Mouse (Mus musculus): ENCODE results near the gene Tchp. TPM values are rescaled to one million over a fixed set of nuclear protein-coding genes. Genes with fewer than 3 reads are reported as not detected.

The Tchp gene
- polyA plus RNA-seq, 1 experiment from 2014 or later, result 10.2 TPM

DNA sequence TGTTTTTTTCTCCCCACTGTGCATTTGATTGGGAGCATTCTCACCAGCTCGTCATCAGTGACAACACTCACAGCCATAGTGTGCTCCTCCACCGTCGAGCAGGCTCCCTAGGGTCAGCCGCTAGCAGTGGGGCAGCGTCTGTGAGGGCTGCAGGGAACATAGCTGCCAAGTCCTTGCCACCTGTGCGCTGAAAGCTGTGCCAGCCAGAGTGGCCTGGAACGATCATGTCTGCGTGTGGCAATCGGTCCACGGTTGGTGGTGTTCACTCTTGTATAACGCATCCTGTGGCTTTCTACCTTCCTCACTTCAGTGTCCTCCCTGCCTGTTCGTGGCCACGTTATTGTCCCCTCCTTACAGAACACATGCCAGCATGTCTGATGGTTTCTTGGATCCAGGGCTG, 10.9 kb downstream of the Tchp start:
- 78% methylated on average over 13 of the region's 13 CpGs for WGBS
- Histone ChIP-seq H3K36me3 (ENCODE audit: insufficient read depth, low read length) (peaks cover 56% of the 10 kb centered on the region), H3K4me1 (replicated peaks; ENCODE audit: insufficient read depth, low read length) (peaks cover 10% of the 10 kb centered on the region; the same call in 1 of the 2 replicates), H3K27me3 (ENCODE audit: insufficient read depth, low read length) (no peaks in the 10 kb centered on the region), H3K9me3 (replicated peaks; ENCODE audit: low read length) (no peaks in the 10 kb centered on the region), H3K27ac (no peak overlapping the region), H3K4me3 (replicated peaks; ENCODE audit: low read depth, low read length) (no peak overlapping the region), H3K9ac (ENCODE audit: low read depth, low read length) (no peak overlapping the region), H3K4me2 (ENCODE audit: low read length) (no peak overlapping the region)
- ATAC-seq (replicated peaks; ENCODE audit: low FRiP score, low read depth) (no peak), DNase-seq (ENCODE audit: low spot score) (no peak)
- TF ChIP-seq CTCF (IDR thresholded peaks at IDR 0.05; ENCODE audit: low read depth), result no peak

DNA sequence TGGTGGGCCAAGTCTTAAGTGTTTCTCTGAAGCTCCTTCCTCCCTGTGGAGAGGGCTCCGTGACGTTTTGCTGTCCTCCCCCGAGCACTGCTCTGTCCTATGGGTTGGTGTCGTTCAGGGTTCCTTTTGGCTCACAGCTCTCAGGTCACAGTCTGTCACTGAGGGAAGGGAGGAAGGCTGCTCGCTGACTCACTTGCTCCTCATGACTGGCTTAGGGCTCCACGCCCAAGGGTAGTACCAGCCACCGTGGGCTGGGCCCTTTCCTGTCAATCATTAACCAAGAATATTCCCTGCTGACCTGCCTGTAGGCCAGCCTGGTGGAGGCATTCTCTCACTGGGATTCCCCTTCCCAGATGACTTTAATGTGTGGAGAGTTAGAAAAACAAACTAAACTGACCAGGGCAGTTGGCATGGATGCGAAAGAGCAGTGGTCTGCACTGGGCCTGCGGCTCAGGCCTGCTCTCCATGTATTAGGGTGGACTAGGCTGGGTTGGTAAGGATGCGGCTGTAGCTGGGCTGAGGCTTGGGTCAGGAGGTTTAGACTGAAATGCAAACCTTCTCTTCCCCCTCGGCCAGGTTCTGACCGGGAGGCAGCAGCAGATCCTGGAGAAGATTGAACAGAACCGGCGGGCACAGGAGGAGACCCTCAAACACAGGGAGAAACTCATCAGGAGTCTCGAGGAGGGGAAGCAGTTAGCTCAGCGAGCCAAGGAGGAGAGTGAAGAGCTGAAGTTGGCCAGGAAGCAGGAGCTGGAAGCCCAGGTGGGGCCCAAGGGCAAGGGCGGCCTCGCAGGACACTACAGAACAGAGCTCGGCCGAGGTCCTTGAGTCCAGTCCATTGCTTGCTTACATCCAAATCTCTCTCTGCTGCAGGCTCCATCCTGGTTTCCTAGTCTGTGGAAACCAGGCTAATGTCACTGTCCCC, 11.7 kb downstream of the Tchp start:
- Histone ChIP-seq H3K4me3 (replicated peaks; ENCODE audit: low read depth, low read length) (no peak overlapping the region), H3K27me3 (ENCODE audit: insufficient read depth, low read length) (no peaks in the 10 kb centered on the region), H3K9ac (ENCODE audit: low read depth, low read length) (no peak overlapping the region), H3K4me2 (ENCODE audit: low read length) (no peak overlapping the region), H3K27ac (no peak overlapping the region), H3K9me3 (replicated peaks; ENCODE audit: low read length) (no peaks in the 10 kb centered on the region), H3K4me1 (replicated peaks; ENCODE audit: insufficient read depth, low read length) (peaks cover 10% of the 10 kb centered on the region; the same call in 1 of the 2 replicates), H3K36me3 (ENCODE audit: insufficient read depth, low read length) (peaks cover 51% of the 10 kb centered on the region)
- ATAC-seq (replicated peaks; ENCODE audit: low FRiP score, low read depth) (peak; percentile 81), DNase-seq (ENCODE audit: low spot score) (peak; percentile 65)
- TF ChIP-seq CTCF (IDR thresholded peaks at IDR 0.05; ENCODE audit: low read depth), result no peak
- WGBS, result 62% methylated on average over 20 of the region's 20 CpGs

DNA sequence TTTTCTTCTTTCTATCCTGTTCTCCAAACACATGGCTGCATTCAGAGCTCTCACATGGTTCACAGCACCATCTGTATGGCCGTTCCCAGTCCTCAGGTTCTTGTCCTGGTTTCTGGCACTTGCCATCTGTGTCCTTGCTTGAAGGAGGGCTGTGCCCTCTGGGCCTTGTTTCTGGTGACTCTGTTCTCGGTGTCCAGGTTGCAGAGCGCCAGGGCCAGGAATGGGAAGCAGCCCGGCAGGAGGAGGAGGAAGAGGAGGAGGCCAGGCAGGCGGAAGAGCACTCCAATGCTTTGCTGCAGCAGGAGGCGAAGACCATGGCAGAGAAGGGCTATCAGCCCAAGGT, 12.3 kb downstream of the Tchp start:
- DNase-seq (ENCODE audit: low spot score) (no peak), ATAC-seq (replicated peaks; ENCODE audit: low FRiP score, low read depth) (no peak)
- H3K27me3 ChIP-seq (ENCODE audit: insufficient read depth, low read length), result no peaks in the 10 kb centered on the region
- H3K4me1 ChIP-seq (replicated peaks; ENCODE audit: insufficient read depth, low read length), result peaks cover 10% of the 10 kb centered on the region; the same call in 1 of the 2 replicates
- peaks cover 45% of the 10 kb centered on the region for H3K36me3 ChIP-seq (ENCODE audit: insufficient read depth, low read length)
- 85% methylated on average over 6 of the region's 6 CpGs for WGBS
- H3K9ac ChIP-seq (ENCODE audit: low read depth, low read length), result no peak overlapping the region
- H3K27ac ChIP-seq, result no peak overlapping the region
- no peaks in the 10 kb centered on the region for H3K9me3 ChIP-seq (replicated peaks; ENCODE audit: low read length)
- no peak for TF ChIP-seq CTCF (IDR thresholded peaks at IDR 0.05; ENCODE audit: low read depth)
- no peak overlapping the region for H3K4me2 ChIP-seq (ENCODE audit: low read length)
- H3K4me3 ChIP-seq (replicated peaks; ENCODE audit: low read depth, low read length), result no peak overlapping the region

DNA sequence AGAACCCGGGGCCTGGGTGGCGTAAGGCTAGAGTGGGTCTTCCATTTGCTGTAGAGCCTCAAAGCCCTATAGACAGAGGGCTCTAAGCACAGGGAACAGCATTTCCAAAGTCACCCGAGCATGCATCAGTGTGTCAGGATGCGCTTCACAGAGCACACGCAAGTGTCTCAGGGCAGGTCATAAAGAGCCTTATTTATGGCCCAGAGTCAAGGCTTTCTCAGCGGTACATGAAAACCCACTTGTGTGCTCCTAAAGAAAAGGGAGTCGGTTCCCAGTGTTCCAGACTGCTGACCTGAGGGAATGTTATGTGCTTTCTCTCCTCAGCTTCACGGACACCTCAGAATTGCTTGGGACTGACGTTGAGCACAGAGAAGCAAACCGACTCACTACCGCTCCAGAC, 13.2 kb downstream of the Tchp start:
- ATAC-seq (replicated peaks; ENCODE audit: low FRiP score, low read depth) (peak; percentile 57), DNase-seq (ENCODE audit: low spot score) (peak; percentile 83)
- peak overlapping the region; percentile 73; the same call in 1 of the 2 replicates for H3K27ac ChIP-seq
- TF ChIP-seq CTCF (IDR thresholded peaks at IDR 0.05; ENCODE audit: low read depth), result no peak
- H3K9ac ChIP-seq (ENCODE audit: low read depth, low read length), result no peak overlapping the region
- H3K27me3 ChIP-seq (ENCODE audit: insufficient read depth, low read length), result no peaks in the 10 kb centered on the region
- peaks cover 10% of the 10 kb centered on the region; the same call in 1 of the 2 replicates for H3K4me1 ChIP-seq (replicated peaks; ENCODE audit: insufficient read depth, low read length)
- H3K4me2 ChIP-seq (ENCODE audit: low read length), result no peak overlapping the region
- H3K9me3 ChIP-seq (replicated peaks; ENCODE audit: low read length), result no peaks in the 10 kb centered on the region
- H3K4me3 ChIP-seq (replicated peaks; ENCODE audit: low read depth, low read length), result no peak overlapping the region
- WGBS, result 42% methylated on average over 11 of the region's 11 CpGs
- H3K36me3 ChIP-seq (ENCODE audit: insufficient read depth, low read length), result peaks cover 37% of the 10 kb centered on the region

DNA sequence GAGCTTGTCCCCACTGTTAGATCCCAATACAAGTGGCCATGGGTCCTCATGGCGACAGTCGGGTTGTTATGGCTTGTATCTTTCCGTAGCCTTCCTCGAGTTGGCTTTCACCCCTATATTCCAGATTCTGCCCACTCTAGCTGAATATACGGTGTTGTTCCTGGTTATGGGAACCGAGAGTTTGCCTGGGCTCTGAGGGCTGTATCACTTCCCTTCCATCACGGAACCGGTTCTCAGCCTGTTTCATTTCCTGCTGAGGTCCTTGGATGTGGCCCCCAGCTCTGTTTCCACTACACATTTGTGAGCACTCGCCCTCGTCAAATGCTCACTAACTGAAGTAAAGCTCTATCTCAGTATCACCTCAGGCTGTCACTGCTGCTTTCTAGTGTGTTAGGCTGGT, 14.4 kb downstream of the Tchp start:
- H3K4me1 ChIP-seq (replicated peaks; ENCODE audit: insufficient read depth, low read length), result peaks cover 10% of the 10 kb centered on the region; the same call in 1 of the 2 replicates
- H3K4me3 ChIP-seq (replicated peaks; ENCODE audit: low read depth, low read length), result no peak overlapping the region
- H3K9ac ChIP-seq (ENCODE audit: low read depth, low read length), result no peak overlapping the region
- no peak for TF ChIP-seq CTCF (IDR thresholded peaks at IDR 0.05; ENCODE audit: low read depth)
- no peak overlapping the region for H3K4me2 ChIP-seq (ENCODE audit: low read length)
- peaks cover 25% of the 10 kb centered on the region for H3K36me3 ChIP-seq (ENCODE audit: insufficient read depth, low read length)
- DNase-seq (ENCODE audit: low spot score) (no peak), ATAC-seq (replicated peaks; ENCODE audit: low FRiP score, low read depth) (no peak)
- no peaks in the 10 kb centered on the region for H3K27me3 ChIP-seq (ENCODE audit: insufficient read depth, low read length)
- peak overlapping the region; percentile 73; the same call in 1 of the 2 replicates for H3K27ac ChIP-seq
- H3K9me3 ChIP-seq (replicated peaks; ENCODE audit: low read length), result no peaks in the 10 kb centered on the region
- 82% methylated on average over 10 of the region's 10 CpGs for WGBS

DNA sequence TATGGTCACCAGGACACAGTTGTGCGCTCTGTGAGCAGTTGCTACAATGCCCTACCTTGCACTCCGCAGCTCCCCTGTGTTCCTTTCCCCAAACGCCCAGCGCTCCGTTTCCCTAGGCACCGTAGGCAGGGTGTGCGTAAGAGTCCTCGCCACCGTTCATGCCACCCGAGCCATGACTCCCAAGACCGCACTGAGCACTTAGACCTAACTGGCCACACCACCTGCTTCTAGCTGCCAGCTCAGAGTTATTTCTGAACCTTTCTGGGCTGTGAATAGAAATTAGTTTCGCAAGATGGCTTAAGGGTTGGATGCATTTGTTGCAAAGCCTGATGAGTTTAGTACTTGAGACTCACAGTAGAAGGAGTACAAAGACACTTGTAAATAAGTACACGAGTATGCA, 15.3 kb downstream of the Tchp start:
- H3K9me3 ChIP-seq (replicated peaks; ENCODE audit: low read length), result no peaks in the 10 kb centered on the region

More for the DNA sequence above, 15.3 kb downstream of the Tchp start:
- no peak overlapping the region for H3K4me2 ChIP-seq (ENCODE audit: low read length)
- H3K4me3 ChIP-seq (replicated peaks; ENCODE audit: low read depth, low read length), result no peak overlapping the region
- peaks cover 10% of the 10 kb centered on the region; the same call in 1 of the 2 replicates for H3K4me1 ChIP-seq (replicated peaks; ENCODE audit: insufficient read depth, low read length)
- 84% methylated on average over 13 of the region's 13 CpGs for WGBS
- peaks cover 23% of the 10 kb centered on the region; the same call in 1 of the 2 replicates for H3K36me3 ChIP-seq (ENCODE audit: insufficient read depth, low read length)
- ATAC-seq (replicated peaks; ENCODE audit: low FRiP score, low read depth) (no peak), DNase-seq (ENCODE audit: low spot score) (no peak)
- H3K9ac ChIP-seq (ENCODE audit: low read depth, low read length), result no peak overlapping the region
- H3K27ac ChIP-seq, result no peak overlapping the region
- H3K27me3 ChIP-seq (ENCODE audit: insufficient read depth, low read length), result no peaks in the 10 kb centered on the region
- no peak for TF ChIP-seq CTCF (IDR thresholded peaks at IDR 0.05; ENCODE audit: low read depth)

All from kidney, postnatal 0 days (tissue).